Mouse (Mus musculus): ENCODE measurements at regions not wholly inside any gene's neighbourhood (a gene's known extent, or its start where the extent isn't known, plus 50 kb on each side); places are given as distances from the start of the nearest gene placed in this dataset.

GRCm38 (mm10) chrX:129272135-129272534 is 477.4 kb upstream of the Diaph2 start:
- no peak for ATAC-seq (replicated peaks; ENCODE audit: low read depth, poor library complexity, severe bottlenecking)

DNA sequence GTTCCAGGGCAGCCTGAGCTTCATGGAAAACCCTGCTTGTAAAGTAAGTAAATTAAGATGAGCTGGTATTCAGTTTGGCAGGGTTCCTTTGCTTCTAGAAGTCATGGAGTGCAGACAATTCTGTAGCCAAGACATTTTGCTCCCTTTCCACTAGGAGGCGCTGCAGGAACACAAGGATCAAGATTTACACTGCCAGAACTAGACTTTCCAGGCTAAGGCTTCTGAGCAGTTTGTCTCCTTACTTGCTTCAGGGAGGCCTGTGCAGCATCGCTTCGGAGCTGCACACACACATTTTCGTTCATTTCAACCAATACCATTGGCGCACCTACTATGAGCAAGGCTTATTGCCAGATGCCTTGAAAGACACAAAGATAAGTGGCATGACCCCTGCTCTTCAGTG is 445.6 kb upstream of the Diaph2 start:
- peak; percentile 79 for ATAC-seq (replicated peaks; ENCODE audit: low read depth, poor library complexity, severe bottlenecking)

DNA sequence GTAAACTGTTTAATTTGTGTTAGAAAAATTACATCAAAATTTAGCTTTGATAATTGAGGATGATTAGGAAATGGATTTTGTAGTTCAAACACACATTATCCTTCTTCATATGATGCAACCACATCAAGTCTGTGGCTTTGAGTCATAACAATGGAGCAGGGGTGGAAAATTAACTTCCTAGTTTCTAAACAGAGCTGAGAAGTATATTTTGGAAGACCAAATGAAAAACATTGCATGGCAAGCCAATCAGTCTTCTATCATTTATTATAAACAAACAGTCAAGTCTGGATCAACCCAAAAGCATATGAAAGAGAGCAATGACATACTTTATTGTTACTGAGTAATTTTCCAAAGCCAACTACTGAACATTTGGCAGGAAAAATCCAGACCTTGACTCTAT is 440.2 kb upstream of the Diaph2 start:
- no peak for ATAC-seq (replicated peaks; ENCODE audit: low read depth, poor library complexity, severe bottlenecking)

- no peak for ATAC-seq (replicated peaks; ENCODE audit: low read depth, poor library complexity, severe bottlenecking)
These were observed 420.1 kb upstream of the Diaph2 start for GRCm38 (mm10) chrX:129329441-129329840.

GRCm38 (mm10) chrX:129332810-129333209 is 416.7 kb upstream of the Diaph2 start:
- ATAC-seq (replicated peaks; ENCODE audit: low read depth, poor library complexity, severe bottlenecking) = no peak

All from common myeloid progenitor, adult 5-6 weeks (primary cell).